Mouse (Mus musculus) right cerebral cortex, adult 18-20 months (tissue): ENCODE measurements at regions not wholly inside any gene's neighbourhood (a gene's known extent, or its start where the extent isn't known, plus 50 kb on each side); places are given as distances from the start of the nearest gene placed in this dataset.
"Not testable (repeated sequence)": the region's sequence is repeated elsewhere in the genome, so short reads cannot be mapped to it uniquely, and the experiment has no call there.

Experiments
- DNase-seq: peaks from one replicate; pipeline ENCODE4 v3.0.0; 2022; ENCODE audit warnings: mixed read lengths

GRCm38 (mm10) chr7:129689464-129689863 lies 97.8 kb downstream of the Wdr11 start:
- no peak for DNase-seq

- DNase-seq = no peak
Measured at GRCm38 (mm10) chr7:129690868-129691267, 99.2 kb downstream of the Wdr11 start.

- no peak for DNase-seq
Measured at GRCm38 (mm10) chr7:129691619-129692071, 100.0 kb downstream of the Wdr11 start.

GRCm38 (mm10) chr7:129693635-129694034 lies 102.0 kb downstream of the Wdr11 start:
- no peak for DNase-seq

- DNase-seq = no peak
Measured at GRCm38 (mm10) chr7:129694168-129694567, 102.5 kb downstream of the Wdr11 start.

GRCm38 (mm10) chr7:129699931-129700570 lies 108.4 kb downstream of the Wdr11 start:
- DNase-seq = no peak

GRCm38 (mm10) chr7:129727559-129727958 lies 135.9 kb downstream of the Wdr11 start:
- DNase-seq = no peak

GRCm38 (mm10) chr7:129729709-129730238 lies 138.1 kb downstream of the Wdr11 start:
- DNase-seq = no peak

GRCm38 (mm10) chr7:129730785-129731352 lies 139.2 kb downstream of the Wdr11 start:
- no peak for DNase-seq

GRCm38 (mm10) chr7:129742657-129743056 lies 151.0 kb downstream of the Wdr11 start:
- no peak for DNase-seq

- no peak for DNase-seq
Measured at GRCm38 (mm10) chr7:129743955-129744666, 152.4 kb downstream of the Wdr11 start.

- no peak for DNase-seq
Measured at GRCm38 (mm10) chr7:129746639-129747038, 155.0 kb downstream of the Wdr11 start.

GRCm38 (mm10) chr7:129750936-129751335 lies 159.3 kb downstream of the Wdr11 start:
- no peak for DNase-seq

GRCm38 (mm10) chr7:129754737-129755136 lies 163.1 kb downstream of the Wdr11 start:
- no peak for DNase-seq

- DNase-seq = no peak
Measured at GRCm38 (mm10) chr7:129756138-129756537, 164.5 kb downstream of the Wdr11 start.

GRCm38 (mm10) chr7:129759848-129760247 lies 168.2 kb downstream of the Wdr11 start:
- DNase-seq = no peak

- DNase-seq = no peak
Measured at GRCm38 (mm10) chr7:129760386-129760785, 168.7 kb downstream of the Wdr11 start.

- no peak for DNase-seq
Measured at GRCm38 (mm10) chr7:129763754-129764153, 172.1 kb downstream of the Wdr11 start.

GRCm38 (mm10) chr7:129764456-129764970 lies 172.8 kb downstream of the Wdr11 start:
- no peak for DNase-seq

GRCm38 (mm10) chr7:129765681-129766080 lies 174.0 kb downstream of the Wdr11 start:
- no peak for DNase-seq

GRCm38 (mm10) chr7:129766087-129766834 lies 174.6 kb downstream of the Wdr11 start:
- no peak for DNase-seq

- not testable (repeated sequence) for DNase-seq
Measured at GRCm38 (mm10) chr7:129769673-129770072, 178.0 kb downstream of the Wdr11 start.

GRCm38 (mm10) chr7:129771876-129772275 lies 180.2 kb downstream of the Wdr11 start:
- no peak for DNase-seq
